Mouse (Mus musculus) midbrain, embryonic 12.5 days (tissue): ENCODE data around the gene Gpr1. TPM values are rescaled to one million over a fixed set of nuclear protein-coding genes. Genes with fewer than 3 reads are reported as not detected.
A peak's percentile ranks its signal among the peaks of the same experiment; 100 is the strongest.

Source experiments
- ATAC-seq: fragments of 200-750 bp; cut with Nextera tagmentation; 2 replicates; pipeline ENCODE4 v1.8.0; 2017; ENCODE audit warnings: low read depth, moderate TSS enrichment, moderate library complexity; ENCODE audit not compliant: low FRiP score
- H3K27ac ChIP-seq: fragments of 300-500 bp; sonication (generic); replicated peaks from 2 replicates; pipeline ENCODE4 v1.5.1; 2016; ENCODE audit warnings: mild to moderate bottlenecking
- H3K27me3 ChIP-seq: fragments of 300-500 bp; sonication (generic); 2 replicates; pipeline ENCODE4 v1.6.1; 2016; ENCODE audit warnings: mild to moderate bottlenecking
- H3K36me3 ChIP-seq: fragments of 300-500 bp; sonication (generic); 2 replicates; pipeline ENCODE4 v1.6.1; 2016
- H3K4me1 ChIP-seq: fragments of 300-500 bp; sonication (generic); 2 replicates; pipeline ENCODE4 v1.6.1; 2016
- H3K4me2 ChIP-seq: fragments of 300-500 bp; sonication (generic); replicated peaks from 2 replicates; pipeline ENCODE4 v1.6.1; 2016; ENCODE audit warnings: mild to moderate bottlenecking, moderate library complexity
- H3K4me3 ChIP-seq: fragments of 300-500 bp; sonication (generic); 2 replicates; pipeline ENCODE4 v1.5.1; 2016; ENCODE audit warnings: mild to moderate bottlenecking
- H3K9ac ChIP-seq: fragments of 300-500 bp; sonication (generic); replicated peaks from 2 replicates; pipeline ENCODE4 v1.6.1; 2016; ENCODE audit warnings: mild to moderate bottlenecking, moderate library complexity
- H3K9me3 ChIP-seq: fragments of 300-500 bp; sonication (generic); 2 replicates; pipeline ENCODE4 v1.6.1; 2016; ENCODE audit warnings: mild to moderate bottlenecking
- WGBS: fragments of 180-500 bp; shearing (Covaris S2); methylation state at CpG from one replicate; pipeline ENCODE4 v1.1.7; 2016; 5-methylcytosine and 5-hydroxymethylcytosine counted together
- polyA plus RNA-seq: library from polyadenylated mRNA; unstranded; fragments of >200 nt; fragmentation: Nextera tagmentation; extraction: Ambion mirVana; gene quantifications from 2 replicates; pipeline ENCODE4 v1.2.1, GENCODE M21; 2016

The Gpr1 gene
- polyA plus RNA-seq, 1 experiment from 2014 or later, result 0.15 TPM

- H3K4me2 ChIP-seq, result no peak overlapping the region
- H3K9me3 ChIP-seq, result no peaks in the 10 kb centered on the region
- H3K27me3 ChIP-seq, result no peaks in the 10 kb centered on the region
- H3K4me1 ChIP-seq, result peaks cover 9% of the 10 kb centered on the region; the same call in 1 of the 2 replicates
- H3K36me3 ChIP-seq, result no peaks in the 10 kb centered on the region
- no peak overlapping the region for H3K4me3 ChIP-seq
- H3K9ac ChIP-seq, result no peak overlapping the region
- no peak for ATAC-seq
- peak overlapping the region; percentile 35 for H3K27ac ChIP-seq
- WGBS, result 53% methylated on average over 7 of the region's 7 CpGs
These were observed 288 bp upstream of the Gpr1 start for GRCm38 (mm10) chr1:63214631-63215030.

DNA sequence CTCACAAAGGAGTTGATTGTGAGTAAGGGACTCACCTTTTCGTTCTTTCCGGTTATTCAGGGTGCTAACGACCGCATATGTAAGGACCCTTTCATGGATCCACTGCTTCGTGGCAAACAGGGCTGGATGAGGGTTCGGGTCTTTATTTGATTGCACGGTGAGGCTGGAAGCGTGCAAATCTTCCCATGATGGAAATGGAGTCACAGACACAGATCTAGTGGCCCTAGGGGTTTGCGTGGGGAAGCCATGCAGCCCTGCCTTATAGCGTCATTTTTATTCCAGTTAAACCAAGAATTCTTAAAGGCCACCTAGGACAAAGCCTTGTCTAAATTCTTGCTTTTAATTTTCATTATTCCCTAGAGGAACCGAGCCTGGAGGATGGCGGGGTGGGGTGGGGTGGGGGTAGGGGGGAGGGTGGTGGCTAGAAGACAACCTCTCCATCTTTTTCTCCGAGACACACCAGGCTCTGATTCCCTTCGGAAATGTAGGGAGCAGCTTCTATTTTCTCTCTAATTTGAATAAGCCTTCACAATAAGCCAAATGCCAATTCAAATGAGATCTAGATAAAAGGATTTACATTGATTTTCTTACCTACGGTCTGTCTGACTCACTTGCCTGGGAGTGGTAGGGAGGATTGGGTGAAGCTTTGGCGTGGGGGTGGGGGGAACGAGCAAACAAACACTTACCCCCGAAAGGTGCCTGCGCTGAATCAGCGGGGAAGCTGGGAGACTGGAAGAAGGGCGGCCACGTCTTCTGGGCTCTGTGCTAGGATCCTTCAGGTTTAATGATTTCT is 669 bp downstream of the Gpr1 start:
- Histone ChIP-seq H3K27ac (peak overlapping the region; percentile 77), H3K4me2 (peak overlapping the region; percentile 43), H3K36me3 (no peaks in the 10 kb centered on the region), H3K9ac (peak overlapping the region; percentile 34; the same call in 1 of the 2 replicates), H3K9me3 (no peaks in the 10 kb centered on the region), H3K4me3 (peak overlapping the region; percentile 12; the same call in 1 of the 2 replicates), H3K27me3 (no peaks in the 10 kb centered on the region), H3K4me1 (peaks cover 9% of the 10 kb centered on the region; the same call in 1 of the 2 replicates)
- peak; percentile 76 for ATAC-seq
- 13% methylated on average over 22 of the region's 22 CpGs for WGBS

DNA sequence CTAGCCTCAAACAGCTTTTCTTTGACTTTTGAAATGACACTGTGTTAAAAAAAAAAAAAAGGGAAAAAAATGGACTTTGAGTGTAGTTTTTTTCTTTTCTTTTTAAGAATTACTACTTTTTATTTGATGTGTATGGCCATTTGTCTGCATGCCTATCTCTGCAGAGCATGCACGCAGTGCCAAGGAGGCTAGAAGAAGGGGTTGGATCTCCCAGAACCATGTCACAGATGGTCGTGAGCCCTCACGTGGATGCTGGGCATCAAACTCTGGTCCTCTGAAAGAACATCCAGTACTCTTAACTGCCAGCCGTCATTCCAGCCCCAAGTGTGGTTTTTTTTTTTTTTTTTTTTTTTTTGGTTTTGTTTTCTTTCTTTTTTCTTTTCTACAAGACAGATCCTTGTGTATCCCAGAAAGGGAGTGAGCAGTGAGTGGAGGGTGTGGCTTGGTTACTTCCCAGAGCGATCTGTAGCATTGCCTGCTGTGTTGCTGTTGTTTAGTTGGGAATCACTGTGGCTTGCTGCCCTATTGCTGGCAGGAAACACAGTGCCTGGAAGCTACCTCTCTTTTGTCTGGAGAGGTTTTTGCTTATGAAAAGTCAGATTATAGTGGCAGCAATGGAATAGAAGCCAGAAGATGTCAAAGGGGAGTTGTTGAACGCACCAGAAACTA is 4.3 kb downstream of the Gpr1 start:
- no peak for ATAC-seq
- H3K36me3 ChIP-seq, result no peaks in the 10 kb centered on the region
- H3K27ac ChIP-seq, result no peak overlapping the region
- no peaks in the 10 kb centered on the region for H3K9me3 ChIP-seq
- peaks cover 15% of the 10 kb centered on the region for H3K4me1 ChIP-seq
- H3K9ac ChIP-seq, result no peak overlapping the region
- whole genome bisulfite sequencing, result 15% methylated on average over 6 of the region's 6 CpGs
- no peak overlapping the region for H3K4me2 ChIP-seq
- 0 out of 2 replicates have a peak, but pooled peaks cover 3% of the 10 kb centered on the region for H3K27me3 ChIP-seq
- H3K4me3 ChIP-seq, result no peak overlapping the region

DNA sequence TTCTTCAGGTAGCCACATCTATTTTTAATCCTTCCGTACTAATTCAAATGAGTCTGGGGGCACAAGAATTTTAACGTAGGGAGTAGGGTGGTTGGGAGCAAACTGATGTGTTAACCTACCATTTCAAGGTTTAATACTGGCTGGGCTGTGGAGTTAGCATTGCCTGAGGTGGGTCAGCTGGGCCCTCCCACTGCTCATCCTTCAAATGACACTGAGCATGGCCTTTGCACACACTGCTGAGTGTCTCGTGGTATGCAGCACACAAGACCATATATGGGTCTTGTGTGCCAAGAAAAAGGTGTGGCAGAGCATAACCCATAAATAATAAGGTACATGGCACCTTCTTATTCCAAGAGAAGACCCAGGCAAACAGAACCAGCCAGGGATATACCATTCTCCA is 6.7 kb downstream of the Gpr1 start:
- no peak for ATAC-seq
- H3K36me3 ChIP-seq, result no peaks in the 10 kb centered on the region
- 0 out of 2 replicates have a peak, but pooled peaks cover 3% of the 10 kb centered on the region for H3K27me3 ChIP-seq
- H3K4me2 ChIP-seq, result no peak overlapping the region
- H3K9me3 ChIP-seq, result no peaks in the 10 kb centered on the region
- H3K4me3 ChIP-seq, result no peak overlapping the region
- peaks cover 26% of the 10 kb centered on the region for H3K4me1 ChIP-seq
- no peak overlapping the region for H3K27ac ChIP-seq
- WGBS, result 81% methylated on average over 3 of the region's 3 CpGs
- H3K9ac ChIP-seq, result no peak overlapping the region

GRCm38 (mm10) chr1:63204660-63205394 is 9.5 kb downstream of the Gpr1 start:
- no peak; the same call in none of the 2 replicates for ATAC-seq
- Histone ChIP-seq H3K27ac (peak overlapping the region; percentile 90), H3K4me2 (peak overlapping the region; percentile 16; the same call in 1 of the 2 replicates), H3K4me1 (peaks cover 26% of the 10 kb centered on the region), H3K36me3 (no peaks in the 10 kb centered on the region), H3K4me3 (no peak overlapping the region), H3K9ac (no peak overlapping the region), H3K27me3 (0 out of 2 replicates have a peak, but pooled peaks cover 3% of the 10 kb centered on the region), H3K9me3 (peaks cover 5% of the 10 kb centered on the region)
- WGBS, result 6% methylated on average over 7 of the region's 7 CpGs

GRCm38 (mm10) chr1:63203950-63204659 is 10.2 kb downstream of the Gpr1 start:
- peak overlapping the region; percentile 16; the same call in 1 of the 2 replicates for H3K4me2 ChIP-seq
- WGBS, result 3% methylated on average over 7 of the region's 7 CpGs
- 0 out of 2 replicates have a peak overlapping the region, but pooled peaks have one; percentile 20 for H3K9ac ChIP-seq
- 0 out of 2 replicates have a peak, but pooled peaks cover 3% of the 10 kb centered on the region for H3K27me3 ChIP-seq
- peak; percentile 89 for ATAC-seq
- H3K4me3 ChIP-seq, result no peak overlapping the region
- H3K4me1 ChIP-seq, result peaks cover 26% of the 10 kb centered on the region
- peak overlapping the region; percentile 90 for H3K27ac ChIP-seq
- no peaks in the 10 kb centered on the region for H3K36me3 ChIP-seq
- peaks cover 7% of the 10 kb centered on the region for H3K9me3 ChIP-seq

GRCm38 (mm10) chr1:63203471-63203870 is 10.9 kb downstream of the Gpr1 start:
- Histone ChIP-seq H3K9me3 (peaks cover 7% of the 10 kb centered on the region), H3K27ac (peak overlapping the region; percentile 90), H3K4me3 (no peak overlapping the region), H3K36me3 (no peaks in the 10 kb centered on the region), H3K9ac (0 out of 2 replicates have a peak overlapping the region, but pooled peaks have one; percentile 20), H3K4me2 (no peak overlapping the region), H3K4me1 (peaks cover 26% of the 10 kb centered on the region), H3K27me3 (0 out of 2 replicates have a peak, but pooled peaks cover 3% of the 10 kb centered on the region)
- 68% methylated on average over 1 of the region's 1 CpGs for WGBS
- 0 out of 2 replicates have a peak, but pooled peaks have one; percentile 31 for ATAC-seq

- no peaks in the 10 kb centered on the region for H3K36me3 ChIP-seq
These were observed 12.7 kb downstream of the Gpr1 start for GRCm38 (mm10) chr1:63201672-63202071.

DNA sequence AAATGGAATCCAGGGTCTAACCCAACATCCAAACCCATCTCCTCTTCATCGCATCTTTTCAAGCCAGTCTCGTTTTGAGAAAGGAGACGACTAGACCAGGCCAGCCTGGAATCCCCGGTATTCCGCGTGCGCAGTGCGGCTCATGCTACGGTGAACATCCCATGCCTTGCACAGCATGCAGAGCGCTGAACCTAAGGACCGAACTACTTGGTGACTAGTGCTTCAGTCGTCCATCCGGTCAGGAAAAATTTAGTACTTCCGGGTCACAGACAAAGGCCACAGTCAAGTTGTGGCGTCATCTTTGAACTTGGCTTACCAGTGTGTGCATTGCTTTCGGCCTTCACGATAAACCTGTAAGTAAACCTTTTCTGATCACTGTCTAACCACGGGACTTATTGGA is 14.0 kb downstream of the Gpr1 start:
- Histone ChIP-seq H3K9me3 (peaks cover 7% of the 10 kb centered on the region), H3K4me2 (no peak overlapping the region), H3K4me3 (no peak overlapping the region), H3K9ac (no peak overlapping the region), H3K36me3 (no peaks in the 10 kb centered on the region), H3K4me1 (peaks cover 24% of the 10 kb centered on the region), H3K27ac (no peak overlapping the region), H3K27me3 (no peaks in the 10 kb centered on the region)
- WGBS, result 92% methylated on average over 18 of the region's 18 CpGs
- ATAC-seq, result no peak

More at GRCm38 (mm10) chr1:63201672-63202071, 12.7 kb downstream of the Gpr1 start:
- ATAC-seq, result no peak
- Histone ChIP-seq H3K27me3 (no peaks in the 10 kb centered on the region), H3K4me1 (peaks cover 26% of the 10 kb centered on the region), H3K9ac (no peak overlapping the region), H3K4me2 (no peak overlapping the region), H3K27ac (no peak overlapping the region), H3K9me3 (peaks cover 7% of the 10 kb centered on the region), H3K4me3 (no peak overlapping the region)
- WGBS, result 86% methylated on average over 1 of the region's 1 CpGs

- WGBS, result 96% methylated on average over 6 of the region's 6 CpGs
- no peak overlapping the region for H3K27ac ChIP-seq
- H3K4me3 ChIP-seq, result no peak overlapping the region
- H3K9me3 ChIP-seq, result peaks cover 7% of the 10 kb centered on the region
- no peaks in the 10 kb centered on the region for H3K36me3 ChIP-seq
- no peak overlapping the region for H3K9ac ChIP-seq
- ATAC-seq, result no peak
- H3K27me3 ChIP-seq, result no peaks in the 10 kb centered on the region
- H3K4me2 ChIP-seq, result no peak overlapping the region
- peaks cover 15% of the 10 kb centered on the region for H3K4me1 ChIP-seq
These were observed 15.0 kb downstream of the Gpr1 start for GRCm38 (mm10) chr1:63199387-63199786.

DNA sequence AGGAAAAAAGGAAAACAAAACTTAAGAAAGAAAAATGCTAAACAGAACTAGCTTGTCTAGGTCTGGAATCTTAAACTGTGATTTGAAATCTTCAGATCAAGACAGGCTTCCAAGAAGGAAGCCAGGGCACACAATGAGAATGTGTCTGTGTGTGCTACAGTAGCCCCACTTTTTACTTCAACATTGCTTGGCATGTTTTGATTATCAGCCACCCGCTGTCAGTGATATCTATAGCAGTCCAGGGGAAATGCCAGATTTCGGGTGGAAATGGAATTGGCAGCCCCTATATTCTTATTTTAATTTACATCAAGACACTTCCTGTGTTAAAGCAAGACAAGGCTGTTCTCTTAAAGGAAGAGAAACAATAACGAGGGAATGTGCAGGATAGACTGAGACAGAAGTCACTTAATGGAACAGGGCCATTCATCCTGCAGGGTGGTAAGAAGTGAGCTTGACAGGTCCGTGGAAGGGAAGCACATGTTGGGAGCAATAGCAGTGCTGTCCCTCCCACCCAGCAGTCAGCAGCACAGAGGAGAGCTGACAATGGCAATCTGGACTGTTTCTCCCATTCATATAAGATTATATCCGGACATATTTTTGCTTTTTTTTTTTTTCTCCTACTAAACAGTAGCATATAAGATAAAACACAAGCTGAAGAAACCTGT is 18.4 kb downstream of the Gpr1 start:
- Histone ChIP-seq H3K4me3 (no peak overlapping the region), H3K27me3 (no peaks in the 10 kb centered on the region), H3K4me2 (no peak overlapping the region), H3K4me1 (no peaks in the 10 kb centered on the region), H3K27ac (no peak overlapping the region), H3K9ac (no peak overlapping the region), H3K9me3 (peaks cover 7% of the 10 kb centered on the region), H3K36me3 (no peaks in the 10 kb centered on the region)
- ATAC-seq, result no peak
- 72% methylated on average over 5 of the region's 5 CpGs for WGBS
